Mouse (Mus musculus) forebrain, embryonic 16.5 days (tissue): Measurements from ENCODE around the gene Rgs21. TPM values are rescaled to one million over a fixed set of nuclear protein-coding genes. Genes with fewer than 3 reads are reported as not detected.

ENCODE experiments used
- ATAC-seq: fragments of 200-750 bp; cut with Nextera tagmentation; 2 replicates; pipeline ENCODE4 v1.8.0; 2017; ENCODE audit warnings: mild to moderate bottlenecking, moderate library complexity
- H3K27ac ChIP-seq: fragments of 300-500 bp; sonication (generic); 2 replicates; pipeline ENCODE4 v1.5.1; 2014; ENCODE audit warnings: low read length, control low read depth
- H3K27me3 ChIP-seq: fragments of 300-500 bp; sonication (generic); replicated peaks from 2 replicates; pipeline ENCODE4 v1.6.1; 2014; ENCODE audit warnings: low read length; ENCODE audit not compliant: control insufficient read depth, insufficient read depth
- H3K36me3 ChIP-seq: fragments of 300-500 bp; sonication (generic); 2 replicates; pipeline ENCODE4 v1.6.1; 2014; ENCODE audit not compliant: control insufficient read depth, insufficient read depth
- H3K4me1 ChIP-seq: fragments of 300-500 bp; sonication (generic); replicated peaks from 2 replicates; pipeline ENCODE4 v1.6.1; 2014; ENCODE audit warnings: low read length; ENCODE audit not compliant: control insufficient read depth, insufficient read depth
- H3K4me2 ChIP-seq: fragments of 300-500 bp; sonication (generic); 2 replicates; pipeline ENCODE4 v1.6.1; 2014; ENCODE audit warnings: mild to moderate bottlenecking, low read length, control low read depth
- H3K4me3 ChIP-seq: fragments of 300-500 bp; sonication (generic); replicated peaks from 2 replicates; pipeline ENCODE4 v1.5.1; 2014; ENCODE audit warnings: mild to moderate bottlenecking, low read length, control low read depth
- H3K9ac ChIP-seq: fragments of 300-500 bp; sonication (generic); replicated peaks from 2 replicates; pipeline ENCODE4 v1.6.1; 2014; ENCODE audit warnings: low read depth, low read length, control low read depth
- H3K9me3 ChIP-seq: fragments of 300-500 bp; sonication (generic); 2 replicates; pipeline ENCODE4 v1.6.1; 2016; ENCODE audit warnings: low read length; ENCODE audit not compliant: control insufficient read depth
- WGBS: fragments of 180-500 bp; shearing (Covaris S2); extraction: QIAGEN DNeasy Blood & Tissue Kit; methylation state at CpG from one replicate; pipeline ENCODE4 v1.1.7; 2014; 5-methylcytosine and 5-hydroxymethylcytosine counted together
- polyA plus RNA-seq: library from polyadenylated mRNA; unstranded; fragments of >200 nt; fragmentation: Nextera tagmentation; extraction: Ambion mirVana; gene quantifications from 2 replicates; pipeline ENCODE4 v1.2.1, GENCODE M21; 2015

Gene Rgs21
- polyA plus RNA-seq, 1 experiment from 2014 or later: not detected

GRCm38 (mm10) chr1:144502241-144502640, 65.2 kb downstream of the Rgs21 start:
- ATAC-seq: peak; percentile 94
- Histone ChIP-seq H3K4me1 (peaks cover 7% of the 10 kb centered on the region), H3K9ac (no peak overlapping the region), H3K4me2 (no peak overlapping the region), H3K36me3 (no peaks in the 10 kb centered on the region), H3K4me3 (no peak overlapping the region), H3K27ac (no peak overlapping the region; the same call in 1 of the 2 replicates), H3K9me3 (no peaks in the 10 kb centered on the region), H3K27me3 (no peaks in the 10 kb centered on the region)
- 34% methylated on average over 1 of the region's 1 CpGs for WGBS

- Histone ChIP-seq H3K27me3 (no peaks in the 10 kb centered on the region), H3K4me1 (peaks cover 7% of the 10 kb centered on the region), H3K9me3 (no peaks in the 10 kb centered on the region), H3K9ac (no peak overlapping the region), H3K4me3 (no peak overlapping the region), H3K36me3 (no peaks in the 10 kb centered on the region), H3K4me2 (no peak overlapping the region), H3K27ac (no peak overlapping the region)
- no peak for ATAC-seq
- 64% methylated on average over 4 of the region's 4 CpGs for WGBS
These were observed 67.0 kb downstream of the Rgs21 start for GRCm38 (mm10) chr1:144500423-144500822.

DNA sequence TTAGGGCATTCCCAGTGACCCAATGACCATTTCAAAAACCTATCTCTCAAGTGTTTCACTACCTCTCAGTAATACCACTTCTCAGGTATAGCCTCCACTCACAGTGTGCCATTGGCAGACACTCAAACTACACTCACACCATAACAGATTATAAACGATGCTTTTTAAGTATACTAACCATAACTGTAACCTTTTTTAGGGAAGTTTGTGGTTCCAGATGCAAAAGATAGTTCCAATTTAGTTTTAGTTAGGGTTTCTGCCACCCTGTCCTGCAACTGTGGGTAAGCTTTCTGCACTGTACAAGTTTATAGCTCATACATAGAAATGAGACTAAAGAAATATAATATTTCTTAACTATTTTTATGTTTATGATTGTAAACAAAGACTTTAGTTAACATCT, 67.7 kb downstream of the Rgs21 start:
- no peaks in the 10 kb centered on the region for H3K9me3 ChIP-seq

DNA sequence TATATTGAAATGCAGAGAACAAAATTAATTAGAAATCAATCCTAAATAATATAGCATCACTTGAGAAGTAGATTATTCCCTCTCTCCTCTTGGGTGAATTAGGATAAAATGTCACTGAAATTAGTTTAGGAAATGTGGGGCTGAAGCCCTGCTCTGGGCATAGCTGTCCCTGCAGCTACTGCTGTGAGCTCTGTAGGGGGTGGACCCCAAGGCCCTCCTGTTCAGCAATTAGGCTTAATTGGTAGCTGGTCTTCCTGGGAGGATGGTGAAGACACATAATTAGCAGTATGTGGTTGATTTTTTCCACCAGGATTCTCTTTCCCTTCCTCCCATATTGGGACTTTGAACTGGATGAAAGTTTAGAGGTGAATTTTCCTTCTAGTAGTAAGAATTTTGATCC, 68.7 kb downstream of the Rgs21 start:
- ATAC-seq: no peak
- Histone ChIP-seq H3K36me3 (no peaks in the 10 kb centered on the region), H3K4me3 (no peak overlapping the region), H3K9me3 (no peaks in the 10 kb centered on the region), H3K27me3 (no peaks in the 10 kb centered on the region), H3K4me1 (peaks cover 7% of the 10 kb centered on the region), H3K27ac (no peak overlapping the region), H3K9ac (no peak overlapping the region), H3K4me2 (no peak overlapping the region)

More for the DNA sequence above, 67.7 kb downstream of the Rgs21 start:
- Histone ChIP-seq H3K36me3 (no peaks in the 10 kb centered on the region), H3K4me2 (no peak overlapping the region), H3K4me3 (no peak overlapping the region), H3K27me3 (no peaks in the 10 kb centered on the region), H3K27ac (no peak overlapping the region), H3K4me1 (peaks cover 7% of the 10 kb centered on the region), H3K9ac (no peak overlapping the region)
- ATAC-seq: no peak
- WGBS: 76% methylated on average over 1 of the region's 1 CpGs

- H3K27me3 ChIP-seq: no peaks in the 10 kb centered on the region
- no peak overlapping the region for H3K27ac ChIP-seq
- 17% methylated on average over 3 of the region's 3 CpGs for WGBS
- no peaks in the 10 kb centered on the region for H3K36me3 ChIP-seq
- no peaks in the 10 kb centered on the region for H3K9me3 ChIP-seq
- H3K4me2 ChIP-seq: no peak overlapping the region
- ATAC-seq: peak; percentile 43
- no peak overlapping the region for H3K4me3 ChIP-seq
- H3K9ac ChIP-seq: no peak overlapping the region
- peaks cover 7% of the 10 kb centered on the region for H3K4me1 ChIP-seq
These were observed 69.4 kb downstream of the Rgs21 start for GRCm38 (mm10) chr1:144498051-144498450.

DNA sequence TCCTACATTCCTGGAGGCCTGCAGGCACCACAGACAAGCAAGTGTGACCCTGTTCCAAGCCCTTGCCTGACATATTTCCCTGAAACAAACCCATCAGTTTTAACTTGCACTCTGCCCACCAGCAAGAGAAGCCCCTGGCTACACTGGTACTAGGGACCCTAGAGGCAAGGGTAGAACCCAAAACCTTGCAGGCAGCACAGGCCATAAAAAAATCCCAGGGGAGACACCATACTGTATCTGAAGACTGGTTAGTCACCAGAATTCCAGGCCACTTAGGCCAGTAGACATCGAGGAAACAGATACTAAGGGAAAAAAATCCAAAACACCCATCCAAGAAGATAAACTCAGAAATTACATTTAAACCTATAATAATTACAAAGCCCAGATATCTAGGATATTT, 74.1 kb downstream of the Rgs21 start:
- 88% methylated on average over 1 of the region's 1 CpGs for WGBS
- Histone ChIP-seq H3K4me2 (no peak overlapping the region), H3K36me3 (no peaks in the 10 kb centered on the region), H3K9ac (no peak overlapping the region), H3K27me3 (no peaks in the 10 kb centered on the region), H3K9me3 (no peaks in the 10 kb centered on the region), H3K4me3 (no peak overlapping the region), H3K4me1 (no peaks in the 10 kb centered on the region), H3K27ac (no peak overlapping the region)
- no peak for ATAC-seq

DNA sequence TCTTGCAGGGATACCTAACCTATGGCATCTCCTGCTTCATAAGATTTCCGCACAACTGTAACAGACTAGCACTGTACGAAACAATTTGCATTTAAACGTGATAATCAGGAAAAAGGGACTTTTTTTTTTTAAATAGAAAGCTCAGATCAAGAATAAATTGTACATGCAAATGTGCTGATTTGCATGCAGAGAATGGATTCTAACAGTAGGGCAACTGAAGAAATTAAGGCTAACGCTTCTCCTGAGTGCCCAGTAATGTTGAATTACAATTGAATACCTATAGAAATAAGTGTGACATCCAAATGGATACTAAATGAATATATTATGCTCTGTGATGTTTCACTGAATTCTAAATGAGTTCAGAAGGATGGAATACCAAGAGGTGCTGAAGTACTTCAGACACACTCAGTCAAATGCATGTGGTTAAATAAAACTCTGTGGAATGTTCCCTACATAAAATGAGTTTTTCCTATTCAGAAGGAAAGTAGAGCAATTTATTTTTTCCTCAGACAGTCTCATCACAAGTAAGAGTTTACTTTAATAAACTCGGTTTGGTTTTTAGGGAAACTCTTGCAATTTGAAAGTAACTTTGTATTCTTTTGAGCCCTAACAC, 79.1 kb downstream of the Rgs21 start:
- no peak overlapping the region for H3K27ac ChIP-seq
- H3K4me1 ChIP-seq: no peaks in the 10 kb centered on the region
- no peak overlapping the region for H3K4me2 ChIP-seq
- ATAC-seq: peak; percentile 55
- H3K9me3 ChIP-seq: no peaks in the 10 kb centered on the region
- 33% methylated on average over 5 of the region's 5 CpGs for WGBS
- no peaks in the 10 kb centered on the region for H3K27me3 ChIP-seq
- no peak overlapping the region for H3K9ac ChIP-seq
- H3K4me3 ChIP-seq: no peak overlapping the region
- no peaks in the 10 kb centered on the region for H3K36me3 ChIP-seq

Other genes with a start within 250 kb of the Rgs21 start
- 0.23 and 0.39 TPM in 2 replicates for gene Rgs18, start 207.8 kb upstream of the Rgs21 start, polyA plus RNA-seq